Mouse (Mus musculus) forebrain, postnatal 0 days (tissue): Measurements from ENCODE around the gene Pitpna. TPM values are rescaled to one million over a fixed set of nuclear protein-coding genes. Genes with fewer than 3 reads are reported as not detected.

Experiments
- ATAC-seq: fragments of 200-750 bp; cut with Nextera tagmentation; 2 replicates; pipeline ENCODE4 v1.8.0; 2017; ENCODE audit warnings: mild to moderate bottlenecking, moderate library complexity
- DNase-seq: peaks from one replicate; pipeline ENCODE4 v3.0.0-alpha.2; 2015
- H3K27ac ChIP-seq: fragments of 300-500 bp; sonication (generic); 2 replicates; pipeline ENCODE4 v1.5.1; 2014; ENCODE audit warnings: low read depth, mild to moderate bottlenecking, antibody characterized with exemption, low read length, moderate library complexity, mixed read lengths
- H3K27me3 ChIP-seq: fragments of 300-500 bp; sonication (generic); 2 replicates; pipeline ENCODE4 v1.6.1; 2014; ENCODE audit warnings: mild to moderate bottlenecking, low read length, mixed read lengths; ENCODE audit not compliant: insufficient read depth
- H3K36me3 ChIP-seq: fragments of 300-500 bp; sonication (generic); 2 replicates; pipeline ENCODE4 v1.6.1; 2014; ENCODE audit warnings: mild to moderate bottlenecking, moderate library complexity; ENCODE audit not compliant: insufficient read depth
- H3K4me1 ChIP-seq: fragments of 300-500 bp; sonication (generic); 2 replicates; pipeline ENCODE4 v1.6.1; 2014; ENCODE audit warnings: antibody characterized with exemption; ENCODE audit not compliant: insufficient read depth
- H3K4me2 ChIP-seq: fragments of 300-500 bp; sonication (generic); 2 replicates; pipeline ENCODE4 v1.6.1; 2014; ENCODE audit warnings: low read depth, mild to moderate bottlenecking, moderate library complexity
- H3K4me3 ChIP-seq: fragments of 300-500 bp; sonication (generic); 2 replicates; pipeline ENCODE4 v1.5.1; 2014; ENCODE audit warnings: low read depth, low read length, mixed read lengths
- H3K9ac ChIP-seq: fragments of 300-500 bp; sonication (generic); 2 replicates; pipeline ENCODE4 v1.6.1; 2014; ENCODE audit warnings: mild to moderate bottlenecking
- H3K9me3 ChIP-seq: fragments of 300-500 bp; sonication (generic); 2 replicates; pipeline ENCODE4 v1.6.1; 2016; ENCODE audit warnings: low read length
- CTCF ChIP-seq: sonication (generic); IDR thresholded peaks from 2 replicates; pipeline ENCODE4 v1.5.1; 2016; ENCODE audit warnings: antibody characterized with exemption, control low read depth, low read depth
- WGBS: fragments of 180-500 bp; shearing (Covaris S2); extraction: QIAGEN DNeasy Blood & Tissue Kit; methylation state at CpG from one replicate; pipeline ENCODE4 v1.1.7; 2014; 5-methylcytosine and 5-hydroxymethylcytosine counted together
- polyA plus RNA-seq: library from polyadenylated mRNA; unstranded; fragments of >200 nt; fragmentation: Nextera tagmentation; extraction: Ambion mirVana; gene quantifications from 2 replicates; pipeline ENCODE4 v1.2.1, GENCODE M21; 2015
- total RNA-seq: library from RNA; depleted of rRNA; stranded (reverse); fragments of >200 nt; gene quantifications from 2 replicates; pipeline ENCODE4 v1.2.3, GENCODE M21; 2014

Gene Pitpna
- total and polyA plus RNA-seq, 2 experiments from 2014 or later, result 95.7 to 101 TPM

DNA sequence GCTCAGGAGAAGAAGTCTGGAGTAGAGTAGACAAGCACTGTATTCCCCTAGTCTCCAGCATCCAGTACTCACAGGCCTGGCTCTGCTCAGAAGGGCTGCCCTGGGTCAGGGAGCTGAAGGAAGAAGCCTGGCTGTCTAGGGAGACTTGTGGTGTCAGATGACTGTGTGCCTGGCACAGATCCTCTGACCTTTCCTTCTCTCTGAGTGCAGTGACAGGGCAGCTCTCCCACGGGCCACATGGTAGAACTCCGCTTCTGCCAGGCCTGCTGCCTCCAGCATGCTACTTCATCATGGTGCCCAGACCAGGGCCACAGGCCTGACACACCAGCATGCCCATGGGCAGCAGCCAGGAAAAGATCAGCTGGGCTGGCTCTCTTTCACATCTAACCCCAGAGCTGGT is 22.0 kb upstream of the Pitpna start:
- peaks cover 54% of the 10 kb centered on the region for H3K36me3 ChIP-seq
- H3K4me2 ChIP-seq, result no peak overlapping the region
- H3K9ac ChIP-seq, result no peak overlapping the region
- no peaks in the 10 kb centered on the region for H3K9me3 ChIP-seq
- TF ChIP-seq CTCF, result no peak
- no peaks in the 10 kb centered on the region for H3K4me1 ChIP-seq
- H3K4me3 ChIP-seq, result no peak overlapping the region
- DNase-seq, result no peak
- H3K27ac ChIP-seq, result no peak overlapping the region
- H3K27me3 ChIP-seq, result no peaks in the 10 kb centered on the region
- ATAC-seq, result no peak
- WGBS, result 74% methylated on average over 2 of the region's 2 CpGs

DNA sequence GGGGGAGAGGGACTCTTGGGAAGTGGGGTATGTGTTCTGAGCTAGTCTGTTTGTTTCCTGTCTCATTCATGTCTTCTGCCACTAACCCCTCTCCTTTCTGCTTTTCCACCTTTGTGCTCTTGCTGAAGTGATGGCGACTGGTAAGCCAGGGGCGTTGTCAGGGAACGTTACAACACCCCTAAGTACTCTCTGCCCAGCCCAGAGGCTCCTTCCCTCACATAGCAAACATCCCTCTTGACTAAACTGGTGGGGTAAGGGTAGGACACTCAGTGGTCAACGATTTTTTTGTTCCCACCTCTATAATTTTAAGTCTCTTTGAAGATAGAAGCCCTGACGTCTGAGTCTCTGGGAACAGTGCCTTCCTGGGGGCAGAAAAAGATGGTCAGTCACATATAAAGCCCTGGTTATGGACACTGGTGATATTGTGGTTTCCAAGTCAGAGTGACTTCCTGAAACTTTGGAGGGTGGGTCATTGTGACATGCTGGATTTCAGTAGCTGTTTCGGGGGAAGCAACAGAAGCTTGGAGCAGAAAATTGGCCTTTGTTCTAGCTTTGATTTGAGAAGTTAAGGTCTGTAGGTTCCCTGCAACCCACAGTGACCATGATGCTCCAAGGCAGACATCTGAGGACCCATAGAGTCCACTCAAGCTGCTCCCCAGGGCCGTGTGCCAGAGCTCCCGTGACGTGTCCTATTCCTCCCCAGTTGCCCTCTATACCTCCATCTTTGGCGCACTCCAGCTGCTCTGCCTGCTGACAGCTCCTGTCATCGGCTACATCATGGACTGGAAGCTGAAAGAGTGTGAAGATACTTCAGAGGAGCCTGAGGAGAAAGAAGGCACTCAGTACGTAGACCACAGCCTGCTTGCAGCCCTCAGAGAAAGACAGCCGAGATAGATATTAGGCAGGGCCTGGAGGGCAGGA is 21.4 kb upstream of the Pitpna start:
- no peaks in the 10 kb centered on the region for H3K4me1 ChIP-seq
- no peak overlapping the region for H3K27ac ChIP-seq
- H3K4me2 ChIP-seq, result no peak overlapping the region
- 84% methylated on average over 13 of the region's 13 CpGs for WGBS
- H3K9ac ChIP-seq, result no peak overlapping the region
- ATAC-seq (no peak), DNase-seq (no peak)
- no peaks in the 10 kb centered on the region for H3K27me3 ChIP-seq
- H3K4me3 ChIP-seq, result no peak overlapping the region
- peaks cover 54% of the 10 kb centered on the region for H3K36me3 ChIP-seq
- TF ChIP-seq CTCF, result no peak
- no peaks in the 10 kb centered on the region for H3K9me3 ChIP-seq

DNA sequence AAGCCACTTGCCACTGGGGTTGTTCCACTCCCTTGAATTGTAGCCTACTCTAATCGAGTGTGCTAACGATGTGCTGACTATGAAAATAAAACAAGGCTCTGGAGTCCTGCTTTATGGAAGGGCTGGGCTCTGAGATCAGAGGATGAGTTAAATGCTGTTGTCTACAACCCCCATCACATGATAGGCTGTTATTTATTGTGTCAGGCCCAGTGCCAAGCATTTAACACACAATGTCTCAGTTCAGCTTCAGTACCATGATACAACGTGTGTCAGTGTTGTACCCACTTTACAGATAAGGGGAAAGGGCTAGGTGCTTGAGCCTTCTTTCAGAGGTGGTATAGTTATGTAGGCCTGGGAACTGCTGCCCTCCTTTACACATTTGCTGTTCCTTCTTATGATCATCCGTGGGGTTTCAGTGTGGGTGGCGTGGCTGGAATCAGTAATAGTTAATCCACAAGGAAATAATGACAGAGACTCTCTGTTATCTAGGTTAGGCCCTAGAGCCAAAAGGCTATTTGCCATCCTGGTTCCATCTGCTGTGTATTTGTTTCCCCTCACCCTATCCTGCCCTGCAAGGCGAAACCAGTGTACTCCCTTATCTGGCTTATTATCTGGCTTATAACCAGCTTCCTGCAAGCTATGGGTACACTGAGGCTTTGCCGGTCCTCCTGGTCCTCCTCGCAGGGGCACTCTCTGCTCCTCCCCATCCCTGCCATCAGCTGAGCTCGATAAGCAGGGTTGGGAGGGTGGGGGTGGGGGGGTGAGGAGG is 20.4 kb upstream of the Pitpna start:
- Histone ChIP-seq H3K4me2 (no peak overlapping the region), H3K27ac (no peak overlapping the region), H3K9me3 (no peaks in the 10 kb centered on the region), H3K36me3 (peaks cover 53% of the 10 kb centered on the region), H3K27me3 (no peaks in the 10 kb centered on the region), H3K4me3 (no peak overlapping the region), H3K4me1 (no peaks in the 10 kb centered on the region), H3K9ac (no peak overlapping the region)
- no peak for TF ChIP-seq CTCF
- ATAC-seq (no peak), DNase-seq (no peak)
- WGBS, result 54% methylated on average over 9 of the region's 9 CpGs

GRCm38 (mm10) chr11:75568115-75568511 is 19.8 kb upstream of the Pitpna start:
- Histone ChIP-seq H3K27me3 (no peaks in the 10 kb centered on the region), H3K36me3 (peaks cover 47% of the 10 kb centered on the region)
- 85% methylated on average over 6 of the region's 6 CpGs for WGBS

GRCm38 (mm10) chr11:75568962-75569361 is 18.9 kb upstream of the Pitpna start:
- Histone ChIP-seq H3K36me3 (peaks cover 38% of the 10 kb centered on the region), H3K27ac (no peak overlapping the region), H3K27me3 (no peaks in the 10 kb centered on the region), H3K4me1 (peaks cover 3% of the 10 kb centered on the region; the same call in 1 of the 2 replicates), H3K9me3 (no peaks in the 10 kb centered on the region), H3K4me2 (no peak overlapping the region), H3K4me3 (no peak overlapping the region), H3K9ac (no peak overlapping the region)
- TF ChIP-seq CTCF, result no peak
- ATAC-seq (no peak), DNase-seq (no peak)
- WGBS, result 94% methylated on average over 12 of the region's 12 CpGs

More at GRCm38 (mm10) chr11:75568115-75568511, 19.8 kb upstream of the Pitpna start:
- no peak overlapping the region for H3K4me2 ChIP-seq
- peaks cover 2% of the 10 kb centered on the region; the same call in 1 of the 2 replicates for H3K4me1 ChIP-seq
- H3K4me3 ChIP-seq, result no peak overlapping the region
- no peak overlapping the region for H3K27ac ChIP-seq
- DNase-seq (no peak), ATAC-seq (no peak)
- H3K9me3 ChIP-seq, result no peaks in the 10 kb centered on the region
- H3K9ac ChIP-seq, result no peak overlapping the region
- TF ChIP-seq CTCF, result no peak

DNA sequence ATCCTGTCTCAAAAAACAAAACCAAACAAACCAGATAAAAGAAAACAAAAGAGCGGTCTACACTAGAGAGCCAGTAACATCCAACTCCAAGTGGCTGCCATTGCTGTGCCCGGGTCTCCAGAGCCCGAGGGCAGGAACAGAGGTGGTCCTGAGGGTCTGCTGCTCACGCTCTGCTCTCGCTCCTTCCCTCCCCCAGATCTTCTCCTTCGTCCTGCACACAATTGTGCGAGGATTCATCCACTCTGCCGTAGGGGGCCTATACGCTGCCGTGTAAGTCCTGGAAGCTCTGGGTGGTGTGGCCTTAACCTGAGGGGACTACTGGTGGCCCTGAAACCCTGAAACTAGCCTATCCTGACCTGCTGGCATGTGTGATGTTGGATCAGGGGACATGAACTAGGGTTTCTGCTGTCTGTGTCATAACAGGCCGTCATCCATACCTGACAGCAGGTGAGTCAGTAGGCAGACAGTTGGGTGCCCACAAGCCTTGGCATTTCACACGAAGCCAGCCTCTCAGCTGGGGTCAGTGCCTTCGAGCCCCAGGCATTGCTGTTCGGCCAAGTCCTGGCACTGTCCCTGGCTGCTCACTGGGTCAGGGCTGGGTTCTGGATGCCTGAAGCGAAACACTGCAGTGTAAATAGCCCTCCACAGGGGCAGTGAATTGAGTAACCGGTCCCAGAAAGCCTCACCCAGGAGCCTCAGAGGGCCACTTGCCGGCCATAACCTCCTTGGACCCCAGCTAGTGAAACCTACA is 17.3 kb upstream of the Pitpna start:
- Histone ChIP-seq H3K4me2 (no peak overlapping the region), H3K27me3 (no peaks in the 10 kb centered on the region), H3K36me3 (peaks cover 34% of the 10 kb centered on the region), H3K9me3 (no peaks in the 10 kb centered on the region), H3K4me3 (no peak overlapping the region), H3K27ac (no peak overlapping the region), H3K4me1 (peaks cover 3% of the 10 kb centered on the region; the same call in 1 of the 2 replicates), H3K9ac (no peak overlapping the region)
- DNase-seq, result no peak
- TF ChIP-seq CTCF, result no peak
- 90% methylated on average over 17 of the region's 17 CpGs for WGBS
- ATAC-seq, result no peak
